Mouse (Mus musculus): ENCODE measurements at regions not wholly inside any gene's neighbourhood (a gene's known extent, or its start where the extent isn't known, plus 50 kb on each side); places are given as distances from the start of the nearest gene placed in this dataset.

DNA sequence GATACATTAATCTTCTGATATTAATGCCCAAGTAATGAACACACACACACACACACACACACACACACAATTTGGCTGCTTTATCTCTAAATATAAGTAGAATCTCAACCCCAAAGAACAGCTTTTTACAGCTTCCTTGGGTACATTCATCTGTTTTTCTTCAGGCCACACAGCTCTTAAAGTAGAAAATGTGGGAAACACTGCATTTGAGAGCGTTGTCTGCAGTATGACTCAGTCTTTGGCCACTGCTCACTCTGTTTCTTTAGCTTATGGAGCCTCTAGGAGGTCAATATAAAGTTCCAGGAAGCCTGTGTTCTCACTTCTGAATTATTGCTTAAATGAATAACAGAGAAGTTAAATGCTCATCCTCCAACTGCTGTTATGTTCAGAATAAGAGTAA, 153.4 kb upstream of the Chrm2 start:
- DNase-seq (ENCODE audit: low spot score) (no peak), ATAC-seq (replicated peaks; ENCODE audit: low FRiP score) (no peak)
- no peaks in the 10 kb centered on the region for H3K4me1 ChIP-seq (replicated peaks; ENCODE audit: control insufficient read depth, insufficient read depth, low read length)
- H3K27ac ChIP-seq (ENCODE audit: low read depth, low read length): no peak overlapping the region
- H3K9ac ChIP-seq (ENCODE audit: low read depth, low read length): no peak overlapping the region
- no peak overlapping the region for H3K4me3 ChIP-seq (ENCODE audit: low read depth, low read length)
- 87% methylated on average over 1 of the region's 1 CpGs for WGBS
- no peaks in the 10 kb centered on the region for H3K9me3 ChIP-seq (ENCODE audit: control insufficient read depth, low read length)
- no peaks in the 10 kb centered on the region for H3K27me3 ChIP-seq (replicated peaks; ENCODE audit: control insufficient read depth, insufficient read depth, low read length)
- H3K36me3 ChIP-seq (ENCODE audit: control insufficient read depth, insufficient read depth, low read length): no peaks in the 10 kb centered on the region
- no peak overlapping the region for H3K4me2 ChIP-seq

- ATAC-seq (replicated peaks; ENCODE audit: low FRiP score) (no peak), DNase-seq (ENCODE audit: low spot score) (no peak)
- no peak overlapping the region for H3K27ac ChIP-seq (ENCODE audit: low read depth, low read length)
- H3K4me2 ChIP-seq: no peak overlapping the region
- H3K4me1 ChIP-seq (replicated peaks; ENCODE audit: control insufficient read depth, insufficient read depth, low read length): no peaks in the 10 kb centered on the region
- no peak overlapping the region for H3K9ac ChIP-seq (ENCODE audit: low read depth, low read length)
- WGBS: 54% methylated on average over 3 of the region's 3 CpGs
- no peak overlapping the region for H3K4me3 ChIP-seq (ENCODE audit: low read depth, low read length)
- H3K36me3 ChIP-seq (ENCODE audit: control insufficient read depth, insufficient read depth, low read length): no peaks in the 10 kb centered on the region
- no peaks in the 10 kb centered on the region for H3K9me3 ChIP-seq (ENCODE audit: control insufficient read depth, low read length)
- H3K27me3 ChIP-seq (replicated peaks; ENCODE audit: control insufficient read depth, insufficient read depth, low read length): no peaks in the 10 kb centered on the region
Observed at GRCm38 (mm10) chr6:36247027-36247426, 140.9 kb upstream of the Chrm2 start.

GRCm38 (mm10) chr6:36248219-36248618, 139.7 kb upstream of the Chrm2 start:
- 74% methylated on average over 1 of the region's 1 CpGs for WGBS
- Histone ChIP-seq H3K9ac (ENCODE audit: low read depth, low read length) (no peak overlapping the region), H3K9me3 (ENCODE audit: control insufficient read depth, low read length) (no peaks in the 10 kb centered on the region), H3K4me3 (ENCODE audit: low read depth, low read length) (no peak overlapping the region), H3K4me1 (replicated peaks; ENCODE audit: control insufficient read depth, insufficient read depth, low read length) (no peaks in the 10 kb centered on the region), H3K4me2 (no peak overlapping the region), H3K36me3 (ENCODE audit: control insufficient read depth, insufficient read depth, low read length) (no peaks in the 10 kb centered on the region), H3K27ac (ENCODE audit: low read depth, low read length) (no peak overlapping the region), H3K27me3 (replicated peaks; ENCODE audit: control insufficient read depth, insufficient read depth, low read length) (no peaks in the 10 kb centered on the region)
- ATAC-seq (replicated peaks; ENCODE audit: low FRiP score) (no peak), DNase-seq (ENCODE audit: low spot score) (no peak)

- H3K4me2 ChIP-seq: no peak overlapping the region
- DNase-seq (ENCODE audit: low spot score): no peak
- no peak for ATAC-seq (replicated peaks; ENCODE audit: low FRiP score)
- H3K27me3 ChIP-seq (replicated peaks; ENCODE audit: control insufficient read depth, insufficient read depth, low read length): no peaks in the 10 kb centered on the region
- 28% methylated on average over 4 of the region's 4 CpGs for WGBS
- no peaks in the 10 kb centered on the region for H3K4me1 ChIP-seq (replicated peaks; ENCODE audit: control insufficient read depth, insufficient read depth, low read length)
- no peak overlapping the region for H3K27ac ChIP-seq (ENCODE audit: low read depth, low read length)
- H3K36me3 ChIP-seq (ENCODE audit: control insufficient read depth, insufficient read depth, low read length): no peaks in the 10 kb centered on the region
- no peak overlapping the region for H3K9ac ChIP-seq (ENCODE audit: low read depth, low read length)
- no peak overlapping the region for H3K4me3 ChIP-seq (ENCODE audit: low read depth, low read length)
- no peaks in the 10 kb centered on the region for H3K9me3 ChIP-seq (ENCODE audit: control insufficient read depth, low read length)
Observed at GRCm38 (mm10) chr6:36249047-36249446, 138.8 kb upstream of the Chrm2 start.

DNA sequence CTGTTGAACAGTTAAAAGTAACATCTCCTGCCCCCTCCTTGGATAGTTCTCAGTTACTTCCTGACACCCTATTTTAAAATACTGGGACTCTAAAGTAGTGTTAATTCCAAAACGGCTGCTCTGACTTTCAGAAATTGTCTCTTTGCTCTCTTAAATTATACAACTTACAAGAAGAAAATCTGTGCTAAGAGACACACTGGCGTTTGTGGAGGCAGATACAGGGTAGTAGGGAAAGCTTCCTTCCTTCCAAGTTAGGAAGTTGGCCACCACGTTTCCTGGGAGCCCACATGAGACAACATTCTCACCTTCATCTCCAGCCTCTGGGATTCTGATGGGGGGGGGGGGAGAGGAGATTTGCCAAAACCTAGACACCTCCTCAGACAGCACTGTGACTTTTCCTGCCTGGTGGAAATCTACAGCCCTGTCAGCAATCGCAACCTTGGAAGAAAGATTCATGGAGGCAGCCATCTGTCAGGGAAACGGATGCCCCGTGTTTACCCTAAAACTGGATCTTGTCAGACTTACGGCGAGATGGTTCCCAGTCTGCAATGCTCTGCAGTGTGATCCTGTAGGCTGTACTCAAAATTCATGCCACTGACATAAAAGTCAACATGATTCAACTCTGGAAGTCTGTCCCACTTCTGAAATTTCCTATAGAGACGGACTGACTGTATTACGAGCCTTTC, 121.0 kb upstream of the Chrm2 start:
- Histone ChIP-seq H3K27ac (ENCODE audit: low read depth, low read length) (no peak overlapping the region), H3K4me2 (no peak overlapping the region), H3K27me3 (replicated peaks; ENCODE audit: control insufficient read depth, insufficient read depth, low read length) (no peaks in the 10 kb centered on the region), H3K4me3 (ENCODE audit: low read depth, low read length) (no peak overlapping the region), H3K9me3 (ENCODE audit: control insufficient read depth, low read length) (no peaks in the 10 kb centered on the region), H3K4me1 (replicated peaks; ENCODE audit: control insufficient read depth, insufficient read depth, low read length) (no peaks in the 10 kb centered on the region), H3K36me3 (ENCODE audit: control insufficient read depth, insufficient read depth, low read length) (no peaks in the 10 kb centered on the region), H3K9ac (ENCODE audit: low read depth, low read length) (no peak overlapping the region)
- ATAC-seq (replicated peaks; ENCODE audit: low FRiP score): no peak
- WGBS: 74% methylated on average over 10 of the region's 10 CpGs
- no peak for DNase-seq (ENCODE audit: low spot score)

DNA sequence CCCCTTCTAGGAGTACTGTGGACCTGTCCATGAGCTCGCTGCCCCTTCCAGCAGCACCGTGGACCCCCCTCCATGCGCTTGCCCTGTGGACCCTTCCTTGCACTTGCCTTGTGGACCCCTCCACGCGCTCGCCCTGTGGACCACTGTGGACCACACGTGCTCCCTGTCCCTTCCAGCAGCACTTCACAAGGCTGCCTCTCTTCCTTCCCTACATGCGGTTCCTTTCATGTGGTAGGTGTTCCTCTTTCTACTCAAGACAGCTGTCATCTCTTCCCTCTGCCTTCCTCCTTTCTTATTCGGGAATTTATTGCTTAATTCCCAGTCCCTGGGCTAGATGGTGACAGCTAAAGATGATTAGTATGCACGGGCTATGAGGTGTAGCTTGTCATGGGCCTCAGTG, 101.2 kb upstream of the Chrm2 start:
- H3K4me2 ChIP-seq: no peak overlapping the region
- no peaks in the 10 kb centered on the region for H3K9me3 ChIP-seq (ENCODE audit: control insufficient read depth, low read length)
- no peak for ATAC-seq (replicated peaks; ENCODE audit: low FRiP score)
- no peak overlapping the region for H3K4me3 ChIP-seq (ENCODE audit: low read depth, low read length)
- H3K27me3 ChIP-seq (replicated peaks; ENCODE audit: control insufficient read depth, insufficient read depth, low read length): no peaks in the 10 kb centered on the region
- H3K36me3 ChIP-seq (ENCODE audit: control insufficient read depth, insufficient read depth, low read length): no peaks in the 10 kb centered on the region
- no peak for DNase-seq (ENCODE audit: low spot score)
- H3K9ac ChIP-seq (ENCODE audit: low read depth, low read length): no peak overlapping the region
- WGBS: 62% methylated on average over 10 of the region's 10 CpGs
- H3K27ac ChIP-seq (ENCODE audit: low read depth, low read length): no peak overlapping the region
- no peaks in the 10 kb centered on the region for H3K4me1 ChIP-seq (replicated peaks; ENCODE audit: control insufficient read depth, insufficient read depth, low read length)

GRCm38 (mm10) chr6:36313586-36313985, 74.3 kb upstream of the Chrm2 start:
- Histone ChIP-seq H3K9ac (ENCODE audit: low read depth, low read length) (no peak overlapping the region), H3K9me3 (ENCODE audit: control insufficient read depth, low read length) (no peaks in the 10 kb centered on the region), H3K4me3 (ENCODE audit: low read depth, low read length) (no peak overlapping the region), H3K4me1 (replicated peaks; ENCODE audit: control insufficient read depth, insufficient read depth, low read length) (no peaks in the 10 kb centered on the region), H3K27me3 (replicated peaks; ENCODE audit: control insufficient read depth, insufficient read depth, low read length) (no peaks in the 10 kb centered on the region), H3K27ac (ENCODE audit: low read depth, low read length) (no peak overlapping the region), H3K36me3 (ENCODE audit: control insufficient read depth, insufficient read depth, low read length) (no peaks in the 10 kb centered on the region), H3K4me2 (no peak overlapping the region)
- 83% methylated on average over 1 of the region's 1 CpGs for WGBS
- ATAC-seq (replicated peaks; ENCODE audit: low FRiP score): no peak
- DNase-seq (ENCODE audit: low spot score): no peak

All from liver, embryonic 11.5 days (tissue).